Comparison of ENCODE assay signal across 8 mouse cellular contexts in the genomic region with DNA sequence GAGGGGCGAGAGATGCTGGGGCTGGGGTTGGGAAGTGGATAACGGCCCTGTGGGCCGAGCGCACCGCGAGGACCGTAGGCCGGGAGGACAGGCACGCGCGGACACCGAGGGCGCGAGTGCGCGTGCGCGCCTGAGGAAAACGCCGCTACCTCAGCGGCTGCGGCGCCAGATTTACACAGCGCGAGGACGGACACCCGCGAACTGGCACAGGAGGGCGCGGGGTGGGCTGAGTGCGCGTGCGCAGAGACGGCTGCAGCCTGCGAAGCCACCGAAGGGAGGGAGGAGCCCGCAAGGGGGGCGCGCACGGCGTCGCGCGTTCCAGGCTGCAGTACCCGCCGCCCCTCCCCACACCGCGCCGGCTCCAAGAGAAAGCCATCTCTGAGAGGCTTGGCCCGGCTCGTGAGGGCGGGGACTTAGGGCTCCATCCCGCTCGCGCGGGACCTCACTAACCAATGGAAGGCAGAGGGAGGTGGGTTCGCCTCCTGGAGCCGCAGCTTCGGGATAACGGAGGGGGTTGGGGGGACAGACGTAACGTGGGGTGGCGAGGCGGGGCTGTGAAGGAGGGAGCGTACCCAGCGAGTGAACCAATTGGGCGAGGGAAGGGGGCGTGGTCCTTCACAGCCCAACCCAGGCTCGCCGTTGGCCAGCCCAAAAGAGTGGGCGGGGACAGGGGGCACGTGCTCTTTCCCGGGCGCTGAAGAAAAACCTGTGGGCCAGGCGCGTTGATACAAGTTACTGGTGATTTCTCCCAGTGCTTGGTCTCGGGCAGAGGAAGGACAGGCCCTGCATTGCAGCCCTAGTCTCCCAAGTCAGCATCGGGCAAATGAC. TPM values are rescaled to one million over a fixed set of nuclear protein-coding genes. Genes with fewer than 3 reads are reported as not detected.
DNase-seq lines count a peak whose midpoint lies in the region; ATAC-seq lines count a peak whose summit lies in the region.

A gene (minus strand): TSS at position 106 of the 828 bp plus-strand sequence.

- WGBS in forebrain, embryonic 14.5 days, result under 1% methylated on average over 77 of the region's 78 CpGs
- WGBS in neural tube, embryonic 15.5 days, result under 1% methylated on average over 77 of the region's 78 CpGs

- peak within 1 kb of the TSS; percentile 93 for H3K4me2 ChIP-seq in forebrain, embryonic 14.5 days (ENCODE audit: low read length)
- H3K4me2 ChIP-seq in neural tube, embryonic 15.5 days, result peak within 1 kb of the TSS; percentile 87

- no peaks in the 10 kb centered on the region for H3K9me3 ChIP-seq in forebrain, embryonic 14.5 days (replicated peaks; ENCODE audit: control insufficient read depth, low read length)
- no peaks in the 10 kb centered on the region for H3K9me3 ChIP-seq in neural tube, embryonic 15.5 days (replicated peaks)

- peaks cover 38% of the 10 kb centered on the region for H3K4me1 ChIP-seq in forebrain, embryonic 14.5 days (ENCODE audit: control insufficient read depth, insufficient read depth, low read length)
- peaks cover 52% of the 10 kb centered on the region for H3K4me1 ChIP-seq in neural tube, embryonic 15.5 days

- peak; percentile 98 for DNase-seq in ES-CJ7 (ENCODE audit: low read depth, low spot score)
- DNase-seq in cerebellum, adult 11 months, result peak; percentile 100
- DNase-seq in forebrain, embryonic 14.5 days (ENCODE audit: low spot score), result peak; percentile 100
- DNase-seq in heart, postnatal 14 days, result peak; percentile 99
- DNase-seq in layer of hippocampus, adult 11-12 months (ENCODE audit: low spot score), result peak; percentile 99
- DNase-seq in lung, adult 18-20 months, result peak; percentile 99
- DNase-seq in testis, postnatal 14 days (ENCODE audit: low spot score), result peak; percentile 99

- peak within 1 kb of the TSS; percentile 100 for H3K27ac ChIP-seq in forebrain, embryonic 14.5 days (ENCODE audit: low read depth, low read length)
- H3K27ac ChIP-seq in neural tube, embryonic 15.5 days (replicated peaks), result peak within 1 kb of the TSS; percentile 100

- peak; percentile 97 for ATAC-seq in forebrain, embryonic 14.5 days
- peak; percentile 96 for ATAC-seq in neural tube, embryonic 15.5 days (ENCODE audit: low FRiP score)

- H3K4me3 ChIP-seq in forebrain, embryonic 14.5 days (ENCODE audit: low read depth, low read length), result peak within 1 kb of the TSS; percentile 87
- H3K4me3 ChIP-seq in neural tube, embryonic 15.5 days (replicated peaks), result peak within 1 kb of the TSS; percentile 81

- H3K9ac ChIP-seq in forebrain, embryonic 14.5 days (ENCODE audit: low read length), result peak within 1 kb of the TSS; percentile 99
- peak within 1 kb of the TSS; percentile 98 for H3K9ac ChIP-seq in neural tube, embryonic 15.5 days (replicated peaks)

- intact Hi-C loops in heart, postnatal 14 days (cut with DNase I), result loop anchor here (5.0 kb wide), 1 partner anchor 228 kb away; a partner anchor contains a TSS

- no peaks in the 10 kb centered on the region for H3K36me3 ChIP-seq in forebrain, embryonic 14.5 days (ENCODE audit: control insufficient read depth, insufficient read depth, low read length)
- no peaks in the 10 kb centered on the region for H3K36me3 ChIP-seq in neural tube, embryonic 15.5 days

- no peaks in the 10 kb centered on the region for H3K27me3 ChIP-seq in forebrain, embryonic 14.5 days (replicated peaks; ENCODE audit: control insufficient read depth, insufficient read depth, low read length)
- H3K27me3 ChIP-seq in neural tube, embryonic 15.5 days (replicated peaks), result no peaks in the 10 kb centered on the region

RNA-seq across cellular contexts. Expression of the gene that starts here (rescaled TPM):
- 29.6 and 36.1 TPM in 2 replicates for polyA plus RNA-seq in forebrain, embryonic 14.5 days (2014; fragmentation: Nextera tagmentation; extraction: Ambion mirVana)
- total RNA-seq in heart, postnatal 14 days (2021), result 10 to 100 TPM; 42.8 to 44.1 TPM
- 26.0 and 27.4 TPM in 2 replicates for polyA plus RNA-seq in neural tube, embryonic 15.5 days (2015; fragmentation: Nextera tagmentation; extraction: Ambion mirVana)

Comparison
In these comparisons a context has a peak if more than half of its experiments do, and no peak if none do; other contexts are left out.
1. Peak in every context shown above with its lines: DNase-seq, ATAC-seq, H3K4me3 ChIP-seq and H3K27ac ChIP-seq.